Mouse (Mus musculus): ENCODE results near the gene Tex19.2. TPM values are rescaled to one million over a fixed set of nuclear protein-coding genes. Genes with fewer than 3 reads are reported as not detected.

Gene Tex19.2
- polyA plus RNA-seq, 1 experiment from 2014 or later: not detected

- Histone ChIP-seq H3K36me3 (ENCODE audit: control insufficient read depth, insufficient read depth, low read length) (no peaks in the 10 kb centered on the region), H3K9ac (ENCODE audit: low read length) (no peak overlapping the region), H3K27ac (ENCODE audit: low read depth) (no peak overlapping the region), H3K4me1 (replicated peaks; ENCODE audit: control insufficient read depth, insufficient read depth, low read length) (no peaks in the 10 kb centered on the region), H3K9me3 (ENCODE audit: control insufficient read depth, low read length) (no peaks in the 10 kb centered on the region), H3K4me3 (ENCODE audit: low read depth, low read length) (no peak overlapping the region), H3K4me2 (ENCODE audit: low read length) (no peak overlapping the region), H3K27me3 (replicated peaks; ENCODE audit: control insufficient read depth, insufficient read depth, low read length) (no peaks in the 10 kb centered on the region)
- DNase-seq (ENCODE audit: low spot score) (no peak), ATAC-seq (replicated peaks; ENCODE audit: low FRiP score, low TSS enrichment, low read depth) (peak; percentile 63; the same call in 1 of the 2 replicates)
- WGBS: 71% methylated on average over 9 of the region's 9 CpGs
These were observed 25.0 kb upstream of the Tex19.2 start for GRCm38 (mm10) chr11:121143325-121144015.

- Histone ChIP-seq H3K9ac (ENCODE audit: low read length) (no peak overlapping the region), H3K4me1 (replicated peaks; ENCODE audit: control insufficient read depth, insufficient read depth, low read length) (no peaks in the 10 kb centered on the region), H3K27me3 (replicated peaks; ENCODE audit: control insufficient read depth, insufficient read depth, low read length) (no peaks in the 10 kb centered on the region), H3K4me3 (ENCODE audit: low read depth, low read length) (no peak overlapping the region), H3K4me2 (ENCODE audit: low read length) (no peak overlapping the region), H3K27ac (ENCODE audit: low read depth) (no peak overlapping the region), H3K36me3 (ENCODE audit: control insufficient read depth, insufficient read depth, low read length) (no peaks in the 10 kb centered on the region), H3K9me3 (ENCODE audit: control insufficient read depth, low read length) (no peaks in the 10 kb centered on the region)
- DNase-seq (ENCODE audit: low spot score) (no peak), ATAC-seq (replicated peaks; ENCODE audit: low FRiP score, low TSS enrichment, low read depth) (no peak)
- 44% methylated on average over 6 of the region's 6 CpGs for WGBS
These were observed 20.3 kb upstream of the Tex19.2 start for GRCm38 (mm10) chr11:121138732-121139131.

- Histone ChIP-seq H3K4me3 (ENCODE audit: low read depth, low read length) (no peak overlapping the region), H3K4me2 (ENCODE audit: low read length) (no peak overlapping the region), H3K9ac (ENCODE audit: low read length) (no peak overlapping the region), H3K9me3 (ENCODE audit: control insufficient read depth, low read length) (no peaks in the 10 kb centered on the region), H3K36me3 (ENCODE audit: control insufficient read depth, insufficient read depth, low read length) (no peaks in the 10 kb centered on the region), H3K4me1 (replicated peaks; ENCODE audit: control insufficient read depth, insufficient read depth, low read length) (no peaks in the 10 kb centered on the region), H3K27me3 (replicated peaks; ENCODE audit: control insufficient read depth, insufficient read depth, low read length) (no peaks in the 10 kb centered on the region), H3K27ac (ENCODE audit: low read depth) (no peak overlapping the region)
- ATAC-seq (replicated peaks; ENCODE audit: low FRiP score, low TSS enrichment, low read depth) (no peak), DNase-seq (ENCODE audit: low spot score) (no peak)
- 89% methylated on average over 5 of the region's 5 CpGs for WGBS
These were observed 19.2 kb upstream of the Tex19.2 start for GRCm38 (mm10) chr11:121137682-121138081.

- 41% methylated on average over 1 of the region's 1 CpGs for WGBS
- Histone ChIP-seq H3K9ac (ENCODE audit: low read length) (no peak overlapping the region), H3K27me3 (replicated peaks; ENCODE audit: control insufficient read depth, insufficient read depth, low read length) (0 out of 2 replicates have a peak, but pooled peaks cover 2% of the 10 kb centered on the region), H3K4me1 (replicated peaks; ENCODE audit: control insufficient read depth, insufficient read depth, low read length) (no peaks in the 10 kb centered on the region), H3K9me3 (ENCODE audit: control insufficient read depth, low read length) (no peaks in the 10 kb centered on the region), H3K27ac (ENCODE audit: low read depth) (no peak overlapping the region), H3K4me3 (ENCODE audit: low read depth, low read length) (no peak overlapping the region), H3K4me2 (ENCODE audit: low read length) (no peak overlapping the region), H3K36me3 (ENCODE audit: control insufficient read depth, insufficient read depth, low read length) (no peaks in the 10 kb centered on the region)
- DNase-seq (ENCODE audit: low spot score): no peak
- ATAC-seq (replicated peaks; ENCODE audit: low FRiP score, low TSS enrichment, low read depth): no peak
These were observed 16.1 kb upstream of the Tex19.2 start for GRCm38 (mm10) chr11:121134600-121134999.

- ATAC-seq (replicated peaks; ENCODE audit: low FRiP score, low TSS enrichment, low read depth) (no peak), DNase-seq (ENCODE audit: low spot score) (no peak)
- H3K27ac ChIP-seq (ENCODE audit: low read depth): no peak overlapping the region
- H3K4me2 ChIP-seq (ENCODE audit: low read length): no peak overlapping the region
- no peaks in the 10 kb centered on the region for H3K36me3 ChIP-seq (ENCODE audit: control insufficient read depth, insufficient read depth, low read length)
- WGBS: 79% methylated on average over 1 of the region's 1 CpGs
- no peaks in the 10 kb centered on the region for H3K4me1 ChIP-seq (replicated peaks; ENCODE audit: control insufficient read depth, insufficient read depth, low read length)
- H3K4me3 ChIP-seq (ENCODE audit: low read depth, low read length): no peak overlapping the region
- H3K9me3 ChIP-seq (ENCODE audit: control insufficient read depth, low read length): 0 out of 2 replicates have a peak, but pooled peaks cover 2% of the 10 kb centered on the region
- 0 out of 2 replicates have a peak, but pooled peaks cover 2% of the 10 kb centered on the region for H3K27me3 ChIP-seq (replicated peaks; ENCODE audit: control insufficient read depth, insufficient read depth, low read length)
- H3K9ac ChIP-seq (ENCODE audit: low read length): no peak overlapping the region
These were observed 11.1 kb upstream of the Tex19.2 start for GRCm38 (mm10) chr11:121129616-121130015.

GRCm38 (mm10) chr11:121127441-121127840 is 9.0 kb upstream of the Tex19.2 start:
- no peak overlapping the region for H3K4me3 ChIP-seq (ENCODE audit: low read depth, low read length)
- H3K36me3 ChIP-seq (ENCODE audit: control insufficient read depth, insufficient read depth, low read length): no peaks in the 10 kb centered on the region
- H3K4me2 ChIP-seq (ENCODE audit: low read length): no peak overlapping the region
- H3K9me3 ChIP-seq (ENCODE audit: control insufficient read depth, low read length): 0 out of 2 replicates have a peak, but pooled peaks cover 2% of the 10 kb centered on the region
- no peak for ATAC-seq (replicated peaks; ENCODE audit: low FRiP score, low TSS enrichment, low read depth)
- WGBS: 85% methylated on average over 3 of the region's 3 CpGs
- no peaks in the 10 kb centered on the region for H3K4me1 ChIP-seq (replicated peaks; ENCODE audit: control insufficient read depth, insufficient read depth, low read length)
- no peak overlapping the region for H3K27ac ChIP-seq (ENCODE audit: low read depth)
- no peak for DNase-seq (ENCODE audit: low spot score)
- H3K27me3 ChIP-seq (replicated peaks; ENCODE audit: control insufficient read depth, insufficient read depth, low read length): 0 out of 2 replicates have a peak, but pooled peaks cover 2% of the 10 kb centered on the region
- no peak overlapping the region for H3K9ac ChIP-seq (ENCODE audit: low read length)

- H3K4me1 ChIP-seq (replicated peaks; ENCODE audit: control insufficient read depth, insufficient read depth, low read length): peaks cover 6% of the 10 kb centered on the region; the same call in 1 of the 2 replicates
- H3K9me3 ChIP-seq (ENCODE audit: control insufficient read depth, low read length): 0 out of 2 replicates have a peak, but pooled peaks cover 2% of the 10 kb centered on the region
- H3K4me3 ChIP-seq (ENCODE audit: low read depth, low read length): no peak overlapping the region
- no peak overlapping the region for H3K4me2 ChIP-seq (ENCODE audit: low read length)
- H3K27ac ChIP-seq (ENCODE audit: low read depth): no peak overlapping the region
- no peak for DNase-seq (ENCODE audit: low spot score)
- ATAC-seq (replicated peaks; ENCODE audit: low FRiP score, low TSS enrichment, low read depth): no peak
- no peaks in the 10 kb centered on the region for H3K36me3 ChIP-seq (ENCODE audit: control insufficient read depth, insufficient read depth, low read length)
- no peaks in the 10 kb centered on the region for H3K27me3 ChIP-seq (replicated peaks; ENCODE audit: control insufficient read depth, insufficient read depth, low read length)
- H3K9ac ChIP-seq (ENCODE audit: low read length): no peak overlapping the region
- 74% methylated on average over 1 of the region's 1 CpGs for WGBS
These were observed 7.9 kb upstream of the Tex19.2 start for GRCm38 (mm10) chr11:121126395-121126794.

- Histone ChIP-seq H3K4me3 (ENCODE audit: low read depth, low read length) (no peak overlapping the region), H3K9ac (ENCODE audit: low read length) (no peak overlapping the region), H3K4me1 (replicated peaks; ENCODE audit: control insufficient read depth, insufficient read depth, low read length) (peaks cover 6% of the 10 kb centered on the region; the same call in 1 of the 2 replicates), H3K27ac (ENCODE audit: low read depth) (no peak overlapping the region), H3K36me3 (ENCODE audit: control insufficient read depth, insufficient read depth, low read length) (no peaks in the 10 kb centered on the region), H3K9me3 (ENCODE audit: control insufficient read depth, low read length) (0 out of 2 replicates have a peak, but pooled peaks cover 2% of the 10 kb centered on the region), H3K27me3 (replicated peaks; ENCODE audit: control insufficient read depth, insufficient read depth, low read length) (no peaks in the 10 kb centered on the region), H3K4me2 (ENCODE audit: low read length) (no peak overlapping the region)
- WGBS: 80% methylated on average over 3 of the region's 3 CpGs
- no peak for DNase-seq (ENCODE audit: low spot score)
- ATAC-seq (replicated peaks; ENCODE audit: low FRiP score, low TSS enrichment, low read depth): no peak
These were observed 7.2 kb upstream of the Tex19.2 start for GRCm38 (mm10) chr11:121125522-121126172.
